Mouse (Mus musculus) cerebellum, adult 9-11 months (tissue): Measurements from ENCODE around the gene Lmbr1l.
"Not testable (repeated sequence)": the region's sequence is repeated elsewhere in the genome, so short reads cannot be mapped to it uniquely, and the experiment has no call there.

Source experiments
- DNase-seq: peaks from one replicate; pipeline ENCODE4 v3.0.0; 2022

The Lmbr1l gene

DNA sequence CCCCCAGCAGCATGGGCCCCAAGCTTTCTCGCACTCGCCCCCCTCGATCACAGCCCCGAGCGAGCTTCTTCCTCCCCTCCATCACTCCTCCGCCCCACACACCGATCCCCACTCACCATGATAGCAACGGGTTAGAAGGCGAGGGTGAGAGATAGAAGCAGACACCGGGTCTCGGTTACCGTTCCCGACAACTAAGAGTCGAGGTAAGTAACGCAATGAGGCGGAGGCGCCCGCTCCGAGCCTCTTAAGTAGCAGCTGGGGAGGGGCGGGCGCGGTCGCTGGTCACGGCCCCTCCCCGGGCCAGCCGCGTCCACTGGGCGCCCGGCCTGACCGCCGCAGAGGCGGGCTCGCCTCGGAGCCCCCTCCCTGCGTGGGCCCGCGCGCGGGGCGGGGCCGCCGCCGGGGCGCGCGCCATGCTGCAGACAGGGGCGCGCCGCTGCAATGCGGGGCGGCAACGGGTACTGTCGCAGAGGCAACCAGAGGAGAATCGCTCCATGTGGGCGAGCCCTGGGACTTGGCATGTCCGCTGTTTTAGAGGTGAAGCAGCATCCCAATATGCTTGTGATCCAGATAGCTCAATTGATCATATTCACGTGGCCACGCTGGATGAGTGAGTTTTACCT lies 16.3 kb upstream of the Lmbr1l start, which contains the start of gene Tuba1b:
Gene Tuba1b, minus strand, starts transcription at position 349 of the 623 bp plus-strand sequence.
- peak; percentile 95 for DNase-seq

DNA sequence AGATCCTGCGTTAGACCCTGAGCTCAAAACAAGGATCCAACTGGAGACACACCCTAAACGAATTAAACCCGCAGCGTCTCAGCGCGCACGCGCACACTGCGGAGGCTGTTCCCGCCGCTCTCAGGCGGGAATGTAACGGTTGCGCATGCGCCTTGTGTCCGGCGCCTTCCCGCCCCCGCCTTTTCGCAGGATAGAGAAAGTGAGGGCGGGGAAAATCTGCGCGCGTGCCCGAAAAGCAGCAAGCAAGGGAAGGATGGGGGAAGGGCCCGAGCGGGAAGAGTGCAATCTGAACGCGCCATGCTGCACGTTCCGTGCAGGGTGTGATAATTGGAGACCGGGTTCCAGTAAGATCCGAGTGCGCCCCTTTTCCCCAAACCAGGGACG lies 15.8 kb upstream of the Lmbr1l start:
- DNase-seq, result peak; percentile 97

DNA sequence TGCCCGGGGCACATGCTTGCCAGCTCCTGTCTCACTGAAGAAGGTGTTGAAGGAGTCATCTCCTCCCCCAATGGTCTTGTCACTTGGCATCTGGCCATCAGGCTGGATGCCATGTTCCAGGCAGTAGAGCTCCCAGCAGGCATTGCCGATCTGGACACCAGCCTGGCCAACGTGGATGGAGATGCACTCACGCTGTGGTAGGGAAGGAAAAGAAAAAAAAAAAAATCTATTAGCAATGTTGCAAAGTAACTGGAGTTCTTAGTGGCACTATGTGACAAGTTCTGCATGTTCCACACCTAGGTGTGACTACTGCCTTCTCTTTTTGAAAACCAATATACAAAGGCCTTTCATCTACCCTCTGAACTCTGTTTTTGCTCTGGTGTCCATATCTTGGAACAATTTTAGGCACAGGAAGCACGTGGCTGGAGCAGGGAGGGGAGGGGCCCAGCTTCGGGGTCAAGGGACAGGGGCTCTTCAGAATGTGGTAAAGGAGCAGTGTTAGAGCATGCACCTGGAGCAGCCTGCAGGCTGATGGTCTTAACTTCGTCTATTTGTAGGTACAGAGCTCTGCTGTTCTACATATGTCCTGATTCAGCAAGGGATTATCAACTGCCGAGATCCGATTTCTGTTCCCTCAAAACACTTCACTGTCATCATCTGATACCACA lies 15.1 kb upstream of the Lmbr1l start:
- peak; percentile 74 for DNase-seq

DNA sequence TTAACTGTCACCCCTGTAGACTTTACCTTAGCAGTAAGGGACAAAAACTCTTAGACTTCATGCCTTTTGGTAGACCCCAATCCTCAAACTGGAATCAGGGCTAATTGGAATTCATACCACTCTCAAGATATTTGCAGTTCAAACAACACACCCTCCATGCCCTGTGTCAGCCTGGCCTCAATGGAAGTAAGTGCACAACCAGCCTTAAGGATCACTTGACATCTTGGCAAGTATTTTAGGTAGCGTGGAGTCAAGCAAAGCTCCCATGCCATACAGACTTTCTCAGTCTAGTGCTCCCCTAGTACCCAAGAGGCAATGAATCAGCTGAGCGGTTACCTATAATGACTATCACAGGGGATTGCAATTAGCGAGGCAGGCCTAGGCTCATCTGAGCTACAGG lies 13.0 kb upstream of the Lmbr1l start:
- DNase-seq, result no peak

DNA sequence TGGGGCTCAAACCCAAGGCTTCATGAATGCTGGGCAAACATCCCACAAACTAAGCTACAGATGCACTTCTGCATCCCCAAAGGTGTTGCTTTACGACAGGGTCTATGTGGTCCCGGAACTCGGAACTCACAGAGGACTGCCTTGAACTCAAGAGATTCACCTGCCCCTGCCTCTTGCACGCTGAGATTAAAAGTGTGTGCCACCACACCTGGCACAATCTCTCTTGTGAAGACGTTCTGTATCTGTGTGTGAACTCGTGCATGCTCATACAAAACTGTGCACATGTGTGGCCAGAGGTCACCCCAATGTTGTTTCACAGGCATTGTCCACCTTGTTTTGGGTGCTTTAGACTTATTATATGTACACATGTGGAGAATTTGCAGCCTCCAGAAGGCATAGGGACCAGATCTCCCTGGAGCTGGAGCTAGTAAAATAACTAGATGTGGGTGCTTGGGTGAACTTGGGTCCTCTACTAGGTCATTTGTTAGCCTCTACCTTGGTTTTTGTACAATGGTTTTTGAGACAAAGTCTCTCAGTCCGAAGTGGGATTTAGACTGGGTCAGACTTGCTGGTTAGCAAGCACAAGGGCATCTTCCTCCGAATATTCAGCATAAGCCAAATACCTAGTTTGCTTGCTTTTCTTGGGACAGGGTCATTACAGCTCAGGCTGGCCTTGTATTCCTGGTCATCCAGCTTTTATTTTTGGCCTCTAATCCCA lies 12.1 kb upstream of the Lmbr1l start:
- DNase-seq, result no peak

DNA sequence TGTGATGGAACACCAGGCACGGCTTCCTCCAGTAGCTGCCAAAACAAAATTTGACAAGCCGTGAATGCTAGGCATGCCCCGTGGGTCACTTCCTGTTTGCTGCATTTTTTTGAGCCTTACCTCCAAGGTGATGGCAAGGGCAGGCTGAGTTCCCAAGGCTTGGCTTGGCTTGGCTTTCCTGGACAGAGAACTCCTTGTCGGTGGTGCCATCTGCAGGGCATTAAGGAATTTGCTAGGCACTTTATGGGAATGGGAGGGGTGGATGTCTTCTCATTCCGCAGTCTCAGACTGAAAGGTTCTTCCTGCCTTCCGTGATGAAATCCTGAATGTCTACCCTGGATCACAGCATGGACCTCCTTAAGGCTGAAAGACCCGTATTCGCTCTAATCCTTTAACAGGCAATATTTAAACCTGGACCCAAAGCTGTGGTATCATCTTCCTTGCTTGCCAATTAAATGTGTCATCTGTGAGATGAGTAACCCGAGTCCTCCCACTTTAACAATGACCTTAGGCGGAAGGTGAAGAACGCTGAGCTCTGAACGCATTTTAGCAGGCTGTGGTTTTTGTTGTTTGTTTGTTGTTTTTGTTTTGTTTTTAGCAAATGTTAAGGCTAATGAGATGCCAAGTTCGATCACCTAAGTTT lies 10.7 kb upstream of the Lmbr1l start:
- peak; percentile 85 for DNase-seq

DNA sequence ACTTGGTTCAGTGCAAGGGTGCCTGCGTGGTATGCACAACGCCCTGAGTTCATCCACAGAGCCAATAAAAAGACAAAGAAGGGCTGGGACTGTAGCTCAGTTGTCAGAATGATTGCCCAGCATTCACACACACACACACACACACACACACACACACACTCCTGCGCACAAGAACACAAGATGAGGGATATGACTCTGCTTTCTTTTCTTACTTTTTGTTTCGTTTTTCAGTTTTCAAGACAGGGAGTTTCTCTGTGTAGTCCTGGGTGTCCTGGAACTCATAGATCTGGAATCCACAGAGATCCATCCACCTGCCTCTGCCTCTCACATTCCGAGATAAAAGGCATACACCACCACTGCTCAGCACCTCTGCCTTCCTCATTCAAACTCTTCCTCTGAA lies 9.5 kb upstream of the Lmbr1l start:
- no peak for DNase-seq

DNA sequence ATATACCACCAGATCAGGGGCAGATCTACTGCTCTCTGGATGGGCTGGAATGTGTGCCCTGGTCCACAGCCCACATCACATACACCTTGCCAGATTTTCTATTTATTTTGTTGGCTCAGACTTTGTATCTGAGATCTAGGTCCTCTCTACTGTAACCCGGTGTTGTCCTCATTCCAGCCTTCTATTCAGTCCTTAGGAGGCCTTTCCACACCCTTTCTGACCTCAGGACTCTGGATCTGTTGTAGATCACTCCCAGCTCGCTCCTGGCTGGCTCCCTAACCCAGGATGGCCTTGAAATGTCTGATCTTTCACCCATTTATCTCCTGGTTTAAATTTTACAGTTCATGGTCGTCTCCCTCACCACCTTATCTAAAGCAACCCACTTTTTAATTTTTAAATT lies 6.7 kb upstream of the Lmbr1l start:
- DNase-seq, result no peak

DNA sequence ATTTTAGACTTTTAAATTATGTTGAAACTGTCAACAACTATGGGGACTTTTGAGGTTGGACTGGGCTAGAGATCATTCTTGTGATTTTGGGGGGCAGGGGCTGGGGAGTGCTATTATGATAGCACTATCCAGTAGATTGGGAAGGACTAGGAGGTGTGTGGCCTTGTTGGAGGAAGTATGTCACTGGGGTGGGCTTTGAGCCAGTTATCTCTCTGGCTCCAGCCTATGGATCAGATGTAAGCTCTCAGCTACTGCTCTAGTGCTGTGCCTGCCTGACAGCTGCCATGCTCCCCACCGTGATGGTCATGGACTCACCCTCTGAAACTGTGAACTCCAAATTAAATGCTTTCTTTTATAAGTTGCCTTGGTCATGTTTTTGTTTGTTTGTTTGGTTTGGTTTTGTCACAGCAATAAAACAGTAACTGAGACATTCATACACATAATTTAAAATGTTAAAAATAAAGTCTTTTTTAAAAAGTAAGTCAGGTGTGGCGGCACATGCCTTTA lies 5.1 kb upstream of the Lmbr1l start:
- no peak for DNase-seq

DNA sequence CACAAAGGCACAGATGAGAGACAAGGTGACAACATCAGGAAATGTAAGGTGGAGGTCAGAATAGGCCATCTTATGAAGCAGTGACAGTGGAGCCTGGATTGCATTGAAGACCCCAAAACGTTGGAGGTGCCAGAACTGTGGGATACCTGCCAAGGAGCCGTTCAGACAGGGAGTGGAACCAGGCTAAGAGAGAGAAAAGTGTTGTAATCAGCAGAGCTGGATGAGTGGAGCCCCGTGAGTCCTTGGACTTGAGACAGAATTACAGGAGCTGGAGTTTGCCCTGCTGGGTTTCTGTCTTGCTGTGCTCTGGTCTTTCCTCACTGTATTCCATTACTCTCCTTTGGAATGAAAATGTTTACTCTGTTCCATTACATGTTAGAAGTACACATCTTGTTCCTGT lies 4.5 kb upstream of the Lmbr1l start:
- DNase-seq, result no peak

DNA sequence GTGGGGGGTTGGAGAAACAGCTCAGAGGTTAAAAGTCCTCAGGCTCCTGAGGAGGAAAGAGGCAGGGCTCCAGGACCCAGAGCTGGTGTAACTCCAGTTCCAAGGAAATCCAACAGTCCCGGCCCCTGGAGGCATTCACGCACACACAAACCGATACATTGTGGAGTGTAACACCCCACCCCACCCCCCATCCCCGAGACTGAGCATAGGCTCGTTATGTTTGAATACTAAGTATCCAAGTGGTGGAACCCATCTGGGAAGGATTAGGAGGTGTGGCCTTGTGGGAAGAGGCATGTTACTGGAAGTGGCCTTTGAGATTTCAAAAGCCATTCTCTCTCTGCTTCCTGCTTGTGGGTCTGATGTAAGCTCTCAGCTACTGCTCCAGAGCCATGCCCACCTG lies 3.5 kb upstream of the Lmbr1l start:
- no peak for DNase-seq

DNA sequence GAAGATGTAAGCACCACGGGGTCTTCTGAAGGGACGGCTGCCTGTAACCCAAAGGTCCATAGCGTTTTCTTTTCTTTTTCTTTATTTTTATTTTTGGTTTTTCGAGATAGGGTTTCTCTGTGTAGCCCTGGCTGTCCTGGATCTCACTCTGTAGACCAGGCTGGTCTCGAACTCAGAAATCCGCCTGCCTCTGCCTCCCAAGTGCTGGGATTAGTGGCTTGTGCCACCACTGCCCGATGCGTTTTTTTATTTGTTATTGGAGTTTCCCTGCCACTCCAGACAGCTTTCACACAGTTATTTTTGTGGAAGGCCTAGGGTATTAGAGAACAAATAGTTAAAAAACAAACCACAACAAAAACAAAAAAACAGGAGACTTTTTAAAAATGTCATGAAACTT lies 466 bp upstream of the Lmbr1l start:
- DNase-seq, result not testable (repeated sequence)

DNA sequence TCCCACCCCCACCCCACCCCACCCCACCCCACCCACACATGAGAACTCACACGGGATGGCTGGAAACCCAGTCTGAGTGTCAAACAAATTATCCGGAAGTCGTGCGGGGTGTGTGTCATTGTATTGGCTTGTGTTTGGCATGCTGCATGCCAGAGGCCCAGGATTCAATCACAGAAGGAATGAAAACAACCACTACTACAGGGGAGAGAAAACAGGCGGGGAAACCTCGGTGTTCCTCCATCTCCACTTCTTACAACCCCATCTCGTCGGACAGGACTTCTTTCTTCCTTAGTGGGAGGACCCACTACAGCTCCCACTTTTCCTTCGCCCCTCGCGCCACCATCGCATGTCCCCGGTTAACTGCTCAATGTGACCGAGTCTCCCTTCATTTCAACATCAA lies 940 bp downstream of the Lmbr1l start:
- DNase-seq, result no peak

DNA sequence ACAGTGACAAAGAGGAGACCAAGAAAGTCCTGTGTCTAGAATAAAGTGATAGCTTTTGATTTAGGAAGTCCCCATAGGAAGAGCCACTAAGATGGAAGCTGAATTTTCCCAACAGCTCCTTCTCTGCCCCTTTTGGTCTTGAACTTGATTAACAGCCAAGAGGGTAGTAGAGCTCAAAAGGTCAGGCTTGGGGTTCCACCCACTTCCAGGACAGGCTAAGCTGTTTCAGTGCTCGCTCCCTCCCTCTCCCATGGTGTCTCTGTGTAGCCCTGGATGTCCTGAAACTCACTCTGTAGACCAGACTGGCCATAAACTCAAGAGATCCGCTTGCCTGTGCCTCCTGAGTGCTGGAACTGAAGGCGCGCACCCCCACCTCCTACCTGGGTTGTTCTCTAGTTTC lies 2.0 kb downstream of the Lmbr1l start:
- DNase-seq, result no peak

DNA sequence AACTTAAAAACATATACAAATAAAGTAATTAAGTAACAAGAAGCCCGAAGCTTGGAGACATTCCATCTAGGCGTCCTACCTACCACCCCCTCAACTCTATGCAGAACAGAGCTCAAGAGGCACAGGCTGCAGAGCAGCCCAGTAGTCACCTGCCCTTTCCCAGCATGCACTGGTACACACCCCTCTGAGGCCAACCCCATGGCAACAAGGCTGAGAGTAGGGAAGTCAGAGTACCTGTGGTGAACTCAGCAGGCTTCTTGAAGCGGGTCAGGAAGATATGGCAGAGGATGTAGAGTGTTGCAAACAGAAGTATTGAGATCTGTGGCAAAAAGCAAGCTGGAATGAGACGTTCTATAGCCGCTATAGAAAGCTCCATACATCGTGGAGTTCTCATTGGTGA lies 3.1 kb downstream of the Lmbr1l start:
- DNase-seq, result no peak

DNA sequence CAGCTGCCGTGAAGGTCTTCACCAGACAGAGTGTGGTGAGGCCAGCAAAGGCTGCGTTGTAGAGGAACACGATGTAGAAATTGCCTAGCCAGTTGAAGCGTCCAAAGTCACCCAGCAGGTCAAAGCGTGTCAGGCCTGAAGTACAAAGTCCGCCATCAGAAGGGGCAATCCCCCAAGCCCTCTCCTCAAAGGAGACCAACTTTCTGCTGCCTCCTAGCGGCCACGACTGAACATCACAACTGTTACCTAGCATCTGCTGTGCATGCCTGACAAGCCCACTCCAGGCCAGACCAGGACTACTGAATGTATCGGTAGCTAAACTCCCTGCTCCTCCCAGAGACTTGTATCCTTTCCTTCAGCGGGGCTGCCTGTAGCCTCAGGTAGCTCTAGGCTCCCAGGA lies 13.3 kb downstream of the Lmbr1l start:
- no peak for DNase-seq

DNA sequence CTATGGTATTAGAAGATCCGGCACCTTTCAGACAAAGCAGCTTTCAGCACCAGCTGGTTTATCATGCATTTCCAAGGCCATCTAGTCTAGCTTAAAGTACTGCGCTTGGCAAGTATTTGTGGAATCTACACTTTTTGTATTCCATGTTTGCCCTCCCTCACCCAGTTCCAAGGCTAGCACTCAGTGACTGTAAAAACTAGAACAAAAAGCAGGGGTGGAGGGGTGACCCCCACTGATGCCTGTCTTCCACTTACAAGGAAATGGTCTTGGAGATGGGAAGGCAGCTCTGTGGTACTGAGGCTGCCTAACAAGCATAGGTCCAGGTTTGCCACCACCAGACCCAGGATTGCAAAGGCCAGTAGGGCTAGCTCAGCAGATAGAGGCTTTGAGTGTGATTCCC lies 15.4 kb downstream of the Lmbr1l start:
- DNase-seq, result no peak

DNA sequence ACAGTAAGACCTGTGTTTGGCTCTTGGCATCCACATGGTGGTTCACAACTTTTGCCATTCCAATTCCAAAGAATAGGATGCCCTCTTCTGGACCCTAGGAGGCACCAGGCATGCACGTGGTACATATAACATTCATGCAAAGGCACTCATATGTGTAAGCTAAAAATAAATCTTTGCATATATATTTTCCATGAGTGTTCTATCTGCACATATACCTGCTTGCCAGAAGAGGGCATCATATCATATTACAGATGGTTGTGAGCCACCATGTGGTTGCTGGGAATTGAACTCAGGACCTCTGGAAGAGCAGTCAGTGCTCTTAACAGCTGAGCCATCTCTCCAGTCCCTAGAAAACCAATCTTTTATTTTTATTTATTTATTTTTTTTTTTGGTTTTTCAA lies 16.5 kb downstream of the Lmbr1l start:
- no peak for DNase-seq

DNA sequence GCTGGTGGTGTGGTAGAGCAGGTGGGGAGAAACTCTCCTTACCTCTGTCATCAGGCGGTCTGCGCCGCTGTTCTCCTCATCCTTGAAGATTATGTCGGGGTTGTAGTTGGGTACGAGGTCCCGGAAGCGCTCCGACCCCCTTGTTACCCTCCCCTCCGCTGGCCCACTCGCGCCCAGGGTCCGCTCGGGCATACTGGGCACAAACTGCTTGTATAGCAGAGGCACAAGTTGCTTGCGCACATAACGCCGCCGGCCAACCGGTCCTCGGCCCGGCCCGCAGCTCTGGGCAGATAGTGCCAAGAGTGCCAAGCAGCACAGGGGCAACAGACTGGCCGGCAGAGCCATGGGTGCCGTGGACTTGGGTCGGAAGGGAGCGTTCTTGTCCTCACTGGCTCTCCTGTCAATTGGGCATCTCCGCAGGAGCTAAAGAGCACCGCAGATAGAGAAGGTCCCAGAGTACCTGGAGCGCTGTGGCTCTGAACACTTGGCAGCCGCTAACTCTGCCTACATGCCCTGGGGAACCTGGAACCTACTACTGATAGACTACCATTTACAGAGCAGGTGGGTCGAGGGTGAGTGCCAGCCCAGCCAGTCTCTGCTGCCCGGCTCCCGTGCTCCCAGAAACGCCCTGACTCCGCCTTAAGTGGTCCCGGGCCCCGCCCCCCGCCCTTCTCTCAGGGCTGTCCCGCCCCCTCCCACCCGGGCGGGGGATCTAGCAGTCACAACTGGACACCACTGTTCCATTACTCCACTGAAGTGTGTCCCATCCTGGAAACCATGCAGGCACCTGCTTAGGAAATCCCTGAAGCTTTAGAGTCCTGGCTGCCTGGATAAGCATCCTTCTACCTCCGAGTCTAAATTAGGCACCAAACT lies 19.9 kb downstream of the Lmbr1l start, which contains the start of gene Dhh:
Gene Dhh, minus strand, starts transcription at position 613 of the 873 bp plus-strand sequence.
- no peak for DNase-seq

DNA sequence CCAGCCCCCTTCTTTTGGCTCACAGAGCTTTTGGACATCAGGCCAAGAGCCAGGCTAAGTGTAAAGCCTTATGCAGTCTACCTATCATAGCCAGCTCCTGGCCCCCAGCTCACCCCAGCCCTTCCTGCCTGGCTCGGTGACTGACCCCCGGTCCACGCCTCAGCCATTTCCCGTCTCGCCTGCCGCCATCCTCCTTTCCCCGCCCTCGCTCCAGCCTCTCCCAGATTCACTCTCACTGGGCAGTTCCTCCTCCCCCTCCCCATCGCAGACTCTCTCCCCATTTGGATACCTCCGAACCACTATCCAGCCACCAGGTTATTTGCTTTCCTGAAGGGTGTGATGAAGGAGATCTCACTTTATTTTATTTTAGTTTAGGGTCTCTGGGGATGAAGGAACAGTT lies 20.5 kb downstream of the Lmbr1l start:
- no peak for DNase-seq

DNA sequence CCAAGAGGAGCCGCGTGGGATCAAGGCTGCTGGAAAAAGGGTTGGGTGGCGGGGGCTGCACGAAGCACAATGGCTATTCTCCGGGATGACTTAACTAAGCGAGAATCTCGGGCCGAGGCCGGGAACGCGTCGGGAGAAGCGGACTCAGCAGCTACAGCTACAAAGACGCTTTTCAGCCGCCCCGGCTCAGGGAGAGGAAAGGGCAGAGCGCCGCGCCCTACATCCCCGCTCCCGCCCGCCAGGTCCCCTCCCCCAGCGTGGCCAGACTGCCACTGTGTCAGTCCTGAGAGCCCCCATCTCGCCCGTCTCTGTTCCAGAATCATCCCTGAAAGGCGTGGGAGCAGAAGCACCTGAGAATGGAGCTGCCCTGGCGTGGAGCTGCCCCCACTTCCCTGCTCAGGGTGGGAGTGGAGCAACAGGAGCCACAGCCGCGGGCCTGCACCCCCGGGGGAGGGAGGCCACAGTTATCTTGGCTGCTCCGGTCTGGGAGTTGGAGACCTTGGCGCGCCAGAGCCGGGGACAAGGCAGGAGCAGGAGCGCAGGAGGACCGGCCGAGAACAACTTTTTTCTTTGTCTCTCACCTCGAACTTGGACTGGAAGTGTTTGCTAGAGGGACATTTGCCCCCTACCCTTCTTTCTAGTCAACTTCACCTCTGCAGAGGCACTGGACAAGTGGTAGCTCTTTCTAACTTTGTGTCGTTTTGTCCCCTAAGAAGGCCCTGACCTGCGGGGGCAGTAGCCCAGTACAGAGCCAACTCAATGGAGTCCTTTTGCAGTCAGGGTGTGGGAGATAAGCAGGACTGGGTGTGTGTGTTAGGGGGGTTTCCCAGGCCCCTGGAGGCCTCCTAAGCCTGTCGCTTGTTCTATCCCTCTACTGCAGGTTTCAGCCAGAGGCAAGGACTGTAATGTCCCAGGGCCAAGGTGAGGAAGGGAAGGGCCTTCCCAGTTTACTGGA lies 22.1 kb downstream of the Lmbr1l start:
- no peak for DNase-seq
